Mouse (Mus musculus): Measurements from ENCODE around the gene Hscb. TPM values are rescaled to one million over a fixed set of nuclear protein-coding genes. Genes with fewer than 3 reads are reported as not detected.

Gene Hscb
- total and polyA plus RNA-seq, 3 experiments = 29.0 to 29.4 TPM; not detected in 1

- DNase-seq (ENCODE audit: low read depth, low spot score) = no peak
- H3K4me1 ChIP-seq (ENCODE audit: control insufficient read depth in 1 of 2, insufficient read depth in 2 of 2, low read length in 2 of 2) = peaks cover 0 to 4% of the 10 kb centered on the region in 2 experiments; a peak in 1 of 4 replicates
- H3K4me3 ChIP-seq (ENCODE audit: control insufficient read depth in 1 of 2, insufficient read depth in 1 of 2, low read depth in 2 of 2, low read length in 2 of 2) = no peak overlapping the region
- no peak overlapping the region for H3K27ac ChIP-seq (ENCODE audit: control insufficient read depth, low read depth, low read length)
- no peaks in the 10 kb centered on the region for H3K27me3 ChIP-seq (ENCODE audit: control insufficient read depth in 1 of 2, insufficient read depth in 2 of 2, low read length in 2 of 2)
- H3K9me3 ChIP-seq (replicated peaks; ENCODE audit: insufficient read depth, low read length) = no peaks in the 10 kb centered on the region
- H3K79me2 ChIP-seq (ENCODE audit: control insufficient read depth, insufficient read depth, low read length, poor library complexity) = peaks cover 3% of the 10 kb centered on the region; the same call in 1 of the 2 replicates
- H3K9ac ChIP-seq (ENCODE audit: control insufficient read depth, low read depth, low read length, poor library complexity, severe bottlenecking) = no peak overlapping the region
- peaks cover 2 to 4% of the 10 kb centered on the region in 2 experiments; a peak in 1 of 4 replicates for H3K36me3 ChIP-seq (ENCODE audit: control insufficient read depth in 1 of 2, insufficient read depth in 2 of 2, low read length in 2 of 2)
- TF ChIP-seq CHD1 (IDR thresholded peaks at IDR 0.05; ENCODE audit: low read depth, low read length) (no peak), TBP (IDR thresholded peaks at IDR 0.05; ENCODE audit: low read depth, low read length) (no peak), RCOR1 (IDR thresholded peaks at IDR 0.05; ENCODE audit: low read depth, low read length) (no peak), E2F4 (IDR thresholded peaks at IDR 0.05; ENCODE audit: borderline replicate concordance, low read depth, low read length) (no peak), POLR2AphosphoS2 (IDR thresholded peaks at IDR 0.05; ENCODE audit: low read length) (no peak)
Observed at GRCm38 (mm10) chr5:110877666-110878505, 38.3 kb upstream of the Hscb start.

GRCm38 (mm10) chr5:110875286-110875685 is 35.7 kb upstream of the Hscb start:
- no peaks in the 10 kb centered on the region for H3K9me3 ChIP-seq (replicated peaks; ENCODE audit: insufficient read depth, low read length)
- no peak for DNase-seq (ENCODE audit: low read depth, low spot score)
- no peak overlapping the region for H3K4me3 ChIP-seq (ENCODE audit: control insufficient read depth in 1 of 2, insufficient read depth in 1 of 2, low read depth in 2 of 2, low read length in 2 of 2)
- no peak for TF ChIP-seq MYB (IDR thresholded peaks at IDR 0.05; ENCODE audit: low read depth, low read length)
- no peak for TF ChIP-seq MEF2A (IDR thresholded peaks at IDR 0.05; ENCODE audit: extremely low read depth, insufficient replicate concordance, low read depth, low read length, poor library complexity, severe bottlenecking)
- TF ChIP-seq NRF1 (IDR thresholded peaks at IDR 0.05; ENCODE audit: insufficient read depth, low read depth, low read length, poor library complexity, severe bottlenecking) = no peak
- TF ChIP-seq MAX (IDR thresholded peaks at IDR 0.05; ENCODE audit: low read length) = no peak
- TF ChIP-seq CHD1 (IDR thresholded peaks at IDR 0.05; ENCODE audit: low read depth, low read length) = no peak
- no peak for TF ChIP-seq TCF12 (IDR thresholded peaks at IDR 0.05; ENCODE audit: low read depth, low read length)
- TF ChIP-seq POLR2AphosphoS5 (IDR thresholded peaks at IDR 0.05; ENCODE audit: borderline replicate concordance, low read depth, low read length) = no peak
- no peak for TF ChIP-seq SIN3A (IDR thresholded peaks at IDR 0.05; ENCODE audit: low read length)
- no peak for TF ChIP-seq E2F4 (IDR thresholded peaks at IDR 0.05; ENCODE audit: borderline replicate concordance, low read depth, low read length)
- TF ChIP-seq ELF1 (IDR thresholded peaks at IDR 0.05; ENCODE audit: low read depth, low read length) = no peak
- TF ChIP-seq USF2 (IDR thresholded peaks at IDR 0.05; ENCODE audit: borderline replicate concordance in 1 of 2, insufficient read depth in 1 of 2, low read depth in 1 of 2, low read length in 2 of 2) = no peak
- TF ChIP-seq USF1 (IDR thresholded peaks at IDR 0.05; ENCODE audit: low read depth, low read length) = no peak
- no peak for TF ChIP-seq MAFK (IDR thresholded peaks at IDR 0.05; ENCODE audit: borderline replicate concordance, low read depth, low read length)
- no peak overlapping the region for H3K27ac ChIP-seq (ENCODE audit: control insufficient read depth, low read depth, low read length)
- H3K27me3 ChIP-seq (ENCODE audit: control insufficient read depth in 1 of 2, insufficient read depth in 2 of 2, low read length in 2 of 2) = no peaks in the 10 kb centered on the region
- peaks cover under 1 to 6% of the 10 kb centered on the region in 2 experiments; a peak in 1 of 4 replicates for H3K36me3 ChIP-seq (ENCODE audit: control insufficient read depth in 1 of 2, insufficient read depth in 2 of 2, low read length in 2 of 2)
- H3K4me1 ChIP-seq (ENCODE audit: control insufficient read depth in 1 of 2, insufficient read depth in 2 of 2, low read length in 2 of 2) = peaks cover 0 to 1% of the 10 kb centered on the region in 2 experiments; a peak in 1 of 4 replicates
- no peak overlapping the region for H3K9ac ChIP-seq (ENCODE audit: control insufficient read depth, low read depth, low read length, poor library complexity, severe bottlenecking)
- peaks cover 3% of the 10 kb centered on the region; the same call in 1 of the 2 replicates for H3K79me2 ChIP-seq (ENCODE audit: control insufficient read depth, insufficient read depth, low read length, poor library complexity)

All from MEL (cell line).